Mouse (Mus musculus): ENCODE measurements around the gene Serinc4. TPM values are rescaled to one million over a fixed set of nuclear protein-coding genes. Genes with fewer than 3 reads are reported as not detected.

Gene Serinc4
- polyA plus RNA-seq, 1 experiment from 2014 or later = not detected

DNA sequence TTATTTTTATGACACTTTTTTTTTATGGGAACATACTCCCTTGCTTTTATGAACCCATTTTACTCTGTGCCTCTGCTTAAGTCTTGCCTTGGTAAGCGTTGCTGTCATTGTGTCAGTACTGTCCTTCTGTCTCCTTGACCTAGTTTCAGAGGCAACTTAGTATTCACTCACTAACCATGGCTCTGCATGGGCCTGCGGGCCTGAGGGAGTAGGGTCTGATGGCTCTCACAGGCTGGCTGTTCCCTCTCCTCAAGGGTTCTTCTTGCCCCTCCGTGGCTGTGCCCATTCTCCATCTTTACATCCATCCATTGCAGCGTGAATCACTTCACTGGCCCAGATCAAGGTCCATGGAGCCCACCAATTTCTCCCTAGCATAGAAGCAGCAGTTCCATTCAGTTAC is 10.1 kb downstream of the Serinc4 start:
- Histone ChIP-seq H3K27ac (ENCODE audit: low read depth) (no peak overlapping the region), H3K36me3 (ENCODE audit: insufficient read depth) (peaks cover 7% of the 10 kb centered on the region), H3K4me1 (ENCODE audit: insufficient read depth) (peaks cover 8% of the 10 kb centered on the region), H3K4me2 (no peak overlapping the region), H3K9ac (no peak overlapping the region), H3K27me3 (ENCODE audit: insufficient read depth, low read length) (no peaks in the 10 kb centered on the region; the same call in 1 of the 2 replicates), H3K4me3 (ENCODE audit: low read depth, low read length) (no peak overlapping the region), H3K9me3 (ENCODE audit: low read depth, low read length) (no peaks in the 10 kb centered on the region)
- ATAC-seq (ENCODE audit: insufficient read depth) = no peak
- WGBS = 83% methylated on average over 4 of the region's 4 CpGs
- no peak for DNase-seq
- no peak for TF ChIP-seq CTCF (IDR thresholded peaks at IDR 0.05; ENCODE audit: low read depth)

GRCm38 (mm10) chr2:121445117-121445516 is 11.5 kb downstream of the Serinc4 start:
- Histone ChIP-seq H3K27ac (ENCODE audit: low read depth) (no peak overlapping the region), H3K4me3 (ENCODE audit: low read depth, low read length) (no peak overlapping the region), H3K27me3 (ENCODE audit: insufficient read depth, low read length) (no peaks in the 10 kb centered on the region; the same call in 1 of the 2 replicates), H3K4me2 (no peak overlapping the region), H3K4me1 (ENCODE audit: insufficient read depth) (peaks cover 5% of the 10 kb centered on the region), H3K9ac (no peak overlapping the region), H3K36me3 (ENCODE audit: insufficient read depth) (no peaks in the 10 kb centered on the region), H3K9me3 (ENCODE audit: low read depth, low read length) (no peaks in the 10 kb centered on the region)
- no peak for TF ChIP-seq CTCF (IDR thresholded peaks at IDR 0.05; ENCODE audit: low read depth)
- WGBS = 70% methylated on average over 3 of the region's 3 CpGs
- no peak for DNase-seq
- ATAC-seq (ENCODE audit: insufficient read depth) = no peak

DNA sequence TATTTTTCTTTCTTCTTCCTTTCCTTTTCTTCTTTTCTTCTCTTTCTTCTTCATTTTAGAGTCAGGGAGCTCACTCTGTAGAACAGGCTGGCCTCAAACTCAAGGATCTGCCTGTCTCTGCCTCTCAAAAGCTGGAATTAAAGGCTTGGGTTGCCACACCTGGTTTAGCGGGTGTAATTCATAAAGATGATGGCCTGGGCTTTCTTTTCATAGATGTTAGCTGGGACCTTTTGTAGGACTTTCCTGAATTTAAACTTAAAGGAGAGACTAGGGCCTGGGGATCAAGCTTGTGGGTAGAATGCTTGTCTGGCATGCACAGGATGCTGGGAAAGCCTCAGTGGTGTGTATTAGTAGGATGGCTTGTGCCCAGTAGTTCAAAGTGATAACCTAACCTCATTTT is 12.4 kb downstream of the Serinc4 start, which contains the start of gene Ell3:
Gene Ell3, minus strand, starts transcription at position 101 of the 400 bp plus-strand sequence.
- DNase-seq (no peak), ATAC-seq (ENCODE audit: insufficient read depth) (no peak)
- peak within 1 kb of the TSS; percentile 56; the same call in 1 of the 2 replicates for H3K9ac ChIP-seq
- H3K9me3 ChIP-seq (ENCODE audit: low read depth, low read length) = no peaks in the 10 kb centered on the region
- H3K36me3 ChIP-seq (ENCODE audit: insufficient read depth) = peaks cover 9% of the 10 kb centered on the region
- H3K4me2 ChIP-seq = peak within 1 kb of the TSS; percentile 65
- H3K27me3 ChIP-seq (ENCODE audit: insufficient read depth, low read length) = no peaks in the 10 kb centered on the region; the same call in 1 of the 2 replicates
- no peak within 1 kb of the TSS for H3K27ac ChIP-seq (ENCODE audit: low read depth)
- peaks cover 4% of the 10 kb centered on the region for H3K4me1 ChIP-seq (ENCODE audit: insufficient read depth)
- 83% methylated on average over 1 of the region's 1 CpGs for WGBS
- peak within 1 kb of the TSS; percentile 42; the same call in 1 of the 2 replicates for H3K4me3 ChIP-seq (ENCODE audit: low read depth, low read length)
- TF ChIP-seq CTCF (IDR thresholded peaks at IDR 0.05; ENCODE audit: low read depth) = no peak

DNA sequence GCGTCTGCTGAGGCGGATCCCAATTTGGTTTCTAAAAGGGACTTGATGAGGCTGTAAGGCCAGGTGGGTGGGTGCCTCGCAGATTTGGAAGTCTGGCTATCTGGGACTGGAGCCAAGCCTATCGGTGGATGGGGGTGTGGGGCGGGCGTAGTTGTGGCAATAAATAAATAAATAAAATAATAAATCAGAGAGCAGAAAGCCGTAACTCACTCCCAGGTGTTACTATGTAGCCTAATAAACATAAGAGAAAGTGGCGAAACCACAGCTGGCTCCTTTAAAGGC is 13.6 kb downstream of the Serinc4 start:
- Histone ChIP-seq H3K9me3 (ENCODE audit: low read depth, low read length) (no peaks in the 10 kb centered on the region), H3K4me2 (peak overlapping the region; percentile 65), H3K4me1 (ENCODE audit: insufficient read depth) (peaks cover 4% of the 10 kb centered on the region), H3K36me3 (ENCODE audit: insufficient read depth) (peaks cover 20% of the 10 kb centered on the region), H3K27me3 (ENCODE audit: insufficient read depth, low read length) (no peaks in the 10 kb centered on the region; the same call in 1 of the 2 replicates), H3K4me3 (ENCODE audit: low read depth, low read length) (peak overlapping the region; percentile 42), H3K9ac (peak overlapping the region; percentile 56), H3K27ac (ENCODE audit: low read depth) (no peak overlapping the region)
- TF ChIP-seq CTCF (IDR thresholded peaks at IDR 0.05; ENCODE audit: low read depth) = no peak
- WGBS = 13% methylated on average over 8 of the region's 8 CpGs
- DNase-seq (no peak), ATAC-seq (ENCODE audit: insufficient read depth) (no peak)

DNA sequence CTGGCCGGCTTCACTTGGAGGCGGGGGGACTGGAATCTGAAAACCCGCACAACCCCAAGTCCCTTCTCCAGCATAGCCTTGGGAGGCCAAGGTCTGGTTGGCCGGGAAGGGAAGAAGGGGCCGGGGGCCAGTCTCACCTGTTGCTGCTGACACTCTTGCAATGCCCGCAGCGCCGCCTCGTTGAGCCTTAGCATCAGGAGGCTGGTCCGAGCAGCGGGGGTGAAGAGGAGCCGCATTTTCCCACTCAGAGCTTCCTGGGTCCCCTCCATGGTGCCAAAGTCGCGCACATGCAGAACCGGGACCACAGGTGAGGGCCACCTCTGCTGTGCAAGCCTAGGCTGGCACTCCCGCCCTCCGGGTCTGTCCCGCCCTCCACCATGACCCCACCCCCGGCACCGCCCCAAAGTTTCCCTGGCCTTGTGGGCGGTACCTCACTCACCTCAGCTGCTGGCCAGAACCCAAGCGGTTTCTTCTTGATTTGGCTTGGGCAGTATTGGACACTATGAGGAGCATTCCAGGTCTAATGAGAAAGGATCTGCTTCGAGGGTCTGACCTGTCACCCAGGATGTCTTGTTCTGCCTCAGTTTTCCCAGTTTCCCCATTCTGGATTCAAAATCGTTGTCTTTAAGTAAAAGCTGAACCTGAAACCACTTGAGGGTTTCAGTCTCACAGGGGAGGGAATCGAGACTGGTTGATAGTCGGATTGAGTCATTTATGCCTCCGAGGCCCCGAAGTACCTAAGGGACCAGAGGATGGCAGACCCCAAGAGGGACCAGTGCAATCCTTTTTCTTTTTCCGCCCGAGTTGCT is 14.1 kb downstream of the Serinc4 start:
- H3K4me1 ChIP-seq (ENCODE audit: insufficient read depth) = peaks cover 4% of the 10 kb centered on the region
- peak; percentile 86 for ATAC-seq (ENCODE audit: insufficient read depth)
- peak overlapping the region; percentile 42 for H3K4me3 ChIP-seq (ENCODE audit: low read depth, low read length)
- H3K27ac ChIP-seq (ENCODE audit: low read depth) = no peak overlapping the region
- no peaks in the 10 kb centered on the region for H3K9me3 ChIP-seq (ENCODE audit: low read depth, low read length)
- WGBS = 2% methylated on average over 30 of the region's 30 CpGs
- peak overlapping the region; percentile 56 for H3K9ac ChIP-seq
- H3K36me3 ChIP-seq (ENCODE audit: insufficient read depth) = peaks cover 26% of the 10 kb centered on the region
- DNase-seq = peak; percentile 65
- H3K27me3 ChIP-seq (ENCODE audit: insufficient read depth, low read length) = no peaks in the 10 kb centered on the region; the same call in 1 of the 2 replicates
- peak overlapping the region; percentile 65 for H3K4me2 ChIP-seq
- TF ChIP-seq CTCF (IDR thresholded peaks at IDR 0.05; ENCODE audit: low read depth) = no peak

- Histone ChIP-seq H3K9ac (peak overlapping the region; percentile 56), H3K4me3 (ENCODE audit: low read depth, low read length) (peak overlapping the region; percentile 42), H3K27ac (ENCODE audit: low read depth) (no peak overlapping the region), H3K4me1 (ENCODE audit: insufficient read depth) (peaks cover 4% of the 10 kb centered on the region), H3K4me2 (peak overlapping the region; percentile 65), H3K27me3 (ENCODE audit: insufficient read depth, low read length) (no peaks in the 10 kb centered on the region; the same call in 1 of the 2 replicates), H3K9me3 (ENCODE audit: low read depth, low read length) (no peaks in the 10 kb centered on the region), H3K36me3 (ENCODE audit: insufficient read depth) (peaks cover 33% of the 10 kb centered on the region)
- TF ChIP-seq CTCF (IDR thresholded peaks at IDR 0.05; ENCODE audit: low read depth) = no peak
- no peak for DNase-seq
- ATAC-seq (ENCODE audit: insufficient read depth) = peak; percentile 8
- 9% methylated on average over 11 of the region's 11 CpGs for WGBS
Observed at GRCm38 (mm10) chr2:121441800-121442199, 14.8 kb downstream of the Serinc4 start.

- Histone ChIP-seq H3K27ac (ENCODE audit: low read depth) (no peak overlapping the region), H3K4me3 (ENCODE audit: low read depth, low read length) (no peak overlapping the region), H3K9me3 (ENCODE audit: low read depth, low read length) (no peaks in the 10 kb centered on the region), H3K4me1 (ENCODE audit: insufficient read depth) (peaks cover 4% of the 10 kb centered on the region), H3K4me2 (no peak overlapping the region; the same call in 1 of the 2 replicates), H3K9ac (no peak overlapping the region), H3K36me3 (ENCODE audit: insufficient read depth) (peaks cover 36% of the 10 kb centered on the region), H3K27me3 (ENCODE audit: insufficient read depth, low read length) (no peaks in the 10 kb centered on the region; the same call in 1 of the 2 replicates)
- no peak for TF ChIP-seq CTCF (IDR thresholded peaks at IDR 0.05; ENCODE audit: low read depth)
- DNase-seq (no peak), ATAC-seq (ENCODE audit: insufficient read depth) (no peak)
- WGBS = 51% methylated on average over 5 of the region's 5 CpGs
Observed at GRCm38 (mm10) chr2:121440834-121441605, 15.6 kb downstream of the Serinc4 start.

Measured in lung, embryonic 14.5 days (tissue).